Mouse (Mus musculus): ENCODE results near the gene Fmo6. TPM values are rescaled to one million over a fixed set of nuclear protein-coding genes. Genes with fewer than 3 reads are reported as not detected.

Gene Fmo6
- polyA plus RNA-seq, 1 experiment: not detected

- H3K27ac ChIP-seq (ENCODE audit: insufficient read depth, low read length): no peak overlapping the region
- no peak for TF ChIP-seq POLR2A (IDR thresholded peaks at IDR 0.05; ENCODE audit: extremely low read depth, insufficient read depth, low read length)
- no peak for TF ChIP-seq CTCF (IDR thresholded peaks at IDR 0.05; ENCODE audit: extremely low read depth, insufficient read depth, low read length)
- no peak overlapping the region for H3K4me3 ChIP-seq (ENCODE audit: insufficient read depth, low read length)
- H3K4me1 ChIP-seq (ENCODE audit: control insufficient read depth, insufficient read depth, low read length): no peaks in the 10 kb centered on the region
Observed at GRCm38 (mm10) chr1:162925121-162925520, 12.2 kb downstream of the Fmo6 start.

GRCm38 (mm10) chr1:162916661-162917060, 20.7 kb downstream of the Fmo6 start:
- no peak for TF ChIP-seq POLR2A (IDR thresholded peaks at IDR 0.05; ENCODE audit: extremely low read depth, insufficient read depth, low read length)
- TF ChIP-seq CTCF (IDR thresholded peaks at IDR 0.05; ENCODE audit: extremely low read depth, insufficient read depth, low read length): no peak
- Histone ChIP-seq H3K27ac (ENCODE audit: insufficient read depth, low read length) (no peak overlapping the region), H3K4me1 (ENCODE audit: control insufficient read depth, insufficient read depth, low read length) (no peaks in the 10 kb centered on the region), H3K4me3 (ENCODE audit: insufficient read depth, low read length) (no peak overlapping the region)

GRCm38 (mm10) chr1:162914932-162915556, 22.3 kb downstream of the Fmo6 start:
- H3K4me3 ChIP-seq (ENCODE audit: insufficient read depth, low read length): no peak overlapping the region
- H3K27ac ChIP-seq (ENCODE audit: insufficient read depth, low read length): no peak overlapping the region
- no peaks in the 10 kb centered on the region for H3K4me1 ChIP-seq (ENCODE audit: control insufficient read depth, insufficient read depth, low read length)
- TF ChIP-seq CTCF (IDR thresholded peaks at IDR 0.05; ENCODE audit: extremely low read depth, insufficient read depth, low read length): no peak
- TF ChIP-seq POLR2A (IDR thresholded peaks at IDR 0.05; ENCODE audit: extremely low read depth, insufficient read depth, low read length): no peak

- no peak overlapping the region for H3K27ac ChIP-seq (ENCODE audit: insufficient read depth, low read length)
- no peak overlapping the region for H3K4me3 ChIP-seq (ENCODE audit: insufficient read depth, low read length)
- TF ChIP-seq POLR2A (IDR thresholded peaks at IDR 0.05; ENCODE audit: extremely low read depth, insufficient read depth, low read length) (no peak), CTCF (IDR thresholded peaks at IDR 0.05; ENCODE audit: extremely low read depth, insufficient read depth, low read length) (no peak)
- H3K4me1 ChIP-seq (ENCODE audit: control insufficient read depth, insufficient read depth, low read length): no peaks in the 10 kb centered on the region
Observed at GRCm38 (mm10) chr1:162912085-162912484, 25.2 kb downstream of the Fmo6 start.

- no peaks in the 10 kb centered on the region for H3K4me1 ChIP-seq (ENCODE audit: control insufficient read depth, insufficient read depth, low read length)
- no peak overlapping the region for H3K27ac ChIP-seq (ENCODE audit: insufficient read depth, low read length)
- TF ChIP-seq POLR2A (IDR thresholded peaks at IDR 0.05; ENCODE audit: extremely low read depth, insufficient read depth, low read length): no peak
- TF ChIP-seq CTCF (IDR thresholded peaks at IDR 0.05; ENCODE audit: extremely low read depth, insufficient read depth, low read length): no peak
Observed at GRCm38 (mm10) chr1:162901879-162902278, 35.4 kb downstream of the Fmo6 start.

GRCm38 (mm10) chr1:162897838-162898811, 39.2 kb downstream of the Fmo6 start, which contains the start of gene Fmo2:
TSS of gene Fmo2 (minus strand) at chr1:162898726.
- TF ChIP-seq CTCF (IDR thresholded peaks at IDR 0.05; ENCODE audit: extremely low read depth, insufficient read depth, low read length) (no peak), POLR2A (IDR thresholded peaks at IDR 0.05; ENCODE audit: extremely low read depth, insufficient read depth, low read length) (no peak)
- no peaks in the 10 kb centered on the region for H3K4me1 ChIP-seq (ENCODE audit: control insufficient read depth, insufficient read depth, low read length)

More at GRCm38 (mm10) chr1:162901879-162902278, 35.4 kb downstream of the Fmo6 start:
- no peak overlapping the region for H3K4me3 ChIP-seq (ENCODE audit: insufficient read depth, low read length)

GRCm38 (mm10) chr1:162895900-162896299, 41.4 kb downstream of the Fmo6 start:
- no peak for TF ChIP-seq POLR2A (IDR thresholded peaks at IDR 0.05; ENCODE audit: extremely low read depth, insufficient read depth, low read length)
- peak; percentile 75 for TF ChIP-seq CTCF (IDR thresholded peaks at IDR 0.05; ENCODE audit: extremely low read depth, insufficient read depth, low read length)
- Histone ChIP-seq H3K4me3 (ENCODE audit: insufficient read depth, low read length) (no peak overlapping the region), H3K27ac (ENCODE audit: insufficient read depth, low read length) (no peak overlapping the region)

More at GRCm38 (mm10) chr1:162897838-162898811, 39.2 kb downstream of the Fmo6 start, which contains the start of gene Fmo2:
- Histone ChIP-seq H3K4me3 (ENCODE audit: insufficient read depth, low read length) (no peak within 1 kb of the TSS), H3K27ac (ENCODE audit: insufficient read depth, low read length) (no peak within 1 kb of the TSS)

GRCm38 (mm10) chr1:162893014-162893413, 44.3 kb downstream of the Fmo6 start:
- TF ChIP-seq POLR2A (IDR thresholded peaks at IDR 0.05; ENCODE audit: extremely low read depth, insufficient read depth, low read length) (no peak), CTCF (IDR thresholded peaks at IDR 0.05; ENCODE audit: extremely low read depth, insufficient read depth, low read length) (no peak)
- Histone ChIP-seq H3K4me3 (ENCODE audit: insufficient read depth, low read length) (no peak overlapping the region), H3K27ac (ENCODE audit: insufficient read depth, low read length) (no peak overlapping the region), H3K4me1 (ENCODE audit: control insufficient read depth, insufficient read depth, low read length) (no peaks in the 10 kb centered on the region)

More at GRCm38 (mm10) chr1:162895900-162896299, 41.4 kb downstream of the Fmo6 start:
- no peaks in the 10 kb centered on the region for H3K4me1 ChIP-seq (ENCODE audit: control insufficient read depth, insufficient read depth, low read length)

- TF ChIP-seq POLR2A (IDR thresholded peaks at IDR 0.05; ENCODE audit: extremely low read depth, insufficient read depth, low read length) (no peak), CTCF (IDR thresholded peaks at IDR 0.05; ENCODE audit: extremely low read depth, insufficient read depth, low read length) (no peak)
- no peak overlapping the region for H3K4me3 ChIP-seq (ENCODE audit: insufficient read depth, low read length)
- H3K27ac ChIP-seq (ENCODE audit: insufficient read depth, low read length): no peak overlapping the region
- H3K4me1 ChIP-seq (ENCODE audit: control insufficient read depth, insufficient read depth, low read length): no peaks in the 10 kb centered on the region
Observed at GRCm38 (mm10) chr1:162891980-162892451, 45.3 kb downstream of the Fmo6 start.

Data from cortical plate, adult 2 months (tissue).